Comparison of ENCODE assay signal across 11 mouse cellular contexts in genomic region chr9:107962916-107963315, GRCm38 (mm10). TPM values are rescaled to one million over a fixed set of nuclear protein-coding genes. Genes with fewer than 3 reads are reported as not detected.
A peak's percentile ranks its signal among the peaks of the same experiment; 100 is the strongest.
DNase-seq lines count a peak whose midpoint lies in the region; ATAC-seq lines count a peak whose summit lies in the region.
"Had no signal": no experiment of that assay in that cellular context is flagged by ENCODE, and none has a peak within 500 bp of the region (broad histone marks: within the 10 kb centered on the region; RNA-seq: fewer than 3 reads in every experiment).

No protein-coding gene starts in this region.

- no peak for ATAC-seq in heart, embryonic 11.5 days (replicated peaks; ENCODE audit: insufficient number of reproducible peaks, low FRiP score, low TSS enrichment)
- peak; percentile 34; the same call in 1 of the 2 replicates for ATAC-seq in intestine, embryonic 15.5 days
- no peak for ATAC-seq in intestine, embryonic 16.5 days

- H3K27me3 ChIP-seq in heart, embryonic 11.5 days (ENCODE audit: control insufficient read depth, insufficient read depth, low read length) = no peaks in the 10 kb centered on the region
- H3K27me3 ChIP-seq in intestine, embryonic 15.5 days (replicated peaks) = no peaks in the 10 kb centered on the region
- H3K27me3 ChIP-seq in intestine, embryonic 16.5 days (replicated peaks; ENCODE audit: control insufficient read depth, insufficient read depth, low read length) = no peaks in the 10 kb centered on the region
- H3K27me3 ChIP-seq in embryonic facial prominence, embryonic 10.5 days (replicated peaks; ENCODE audit: low read depth, poor library complexity, severe bottlenecking) = no peaks in the 10 kb centered on the region
- H3K27me3 ChIP-seq: embryonic facial prominence, embryonic 13.5 days; forebrain, embryonic 12.5 days; forebrain, embryonic 15.5 days; heart, embryonic 13.5 days had no signal

- H3K4me2 ChIP-seq in heart, embryonic 11.5 days = no peak overlapping the region
- no peak overlapping the region for H3K4me2 ChIP-seq in intestine, embryonic 15.5 days (replicated peaks)
- H3K4me2 ChIP-seq in intestine, embryonic 16.5 days (ENCODE audit: low read depth, low read length) = no peak overlapping the region
- H3K4me2 ChIP-seq: embryonic facial prominence, embryonic 13.5 days; forebrain, embryonic 12.5 days; forebrain, embryonic 15.5 days; heart, embryonic 13.5 days had no signal

- peaks cover 21% of the 10 kb centered on the region; the same call in 1 of the 2 replicates for H3K36me3 ChIP-seq in heart, embryonic 11.5 days (ENCODE audit: control insufficient read depth, insufficient read depth, low read length)
- peaks cover 18% of the 10 kb centered on the region for H3K36me3 ChIP-seq in intestine, embryonic 15.5 days
- H3K36me3 ChIP-seq in intestine, embryonic 16.5 days (ENCODE audit: control insufficient read depth, insufficient read depth, low read length) = no peaks in the 10 kb centered on the region
- H3K36me3 ChIP-seq in embryonic facial prominence, embryonic 10.5 days (replicated peaks) = peaks cover 99% of the 10 kb centered on the region
- H3K36me3 ChIP-seq: forebrain, embryonic 15.5 days had no signal

- peak; percentile 91 for DNase-seq in heart, adult 11 months
- DNase-seq in embryonic facial prominence, embryonic 10.5 days (ENCODE audit: low spot score) = no peak
- DNase-seq in B cell, adult 2 months = no peak

- H3K9me3 ChIP-seq in heart, embryonic 11.5 days (replicated peaks; ENCODE audit: control insufficient read depth, low read length) = no peaks in the 10 kb centered on the region
- H3K9me3 ChIP-seq in intestine, embryonic 15.5 days = no peaks in the 10 kb centered on the region
- no peaks in the 10 kb centered on the region for H3K9me3 ChIP-seq in intestine, embryonic 16.5 days (ENCODE audit: control insufficient read depth, low read length)
- no peaks in the 10 kb centered on the region for H3K9me3 ChIP-seq in embryonic facial prominence, embryonic 10.5 days
- H3K9me3 ChIP-seq: embryonic facial prominence, embryonic 13.5 days; forebrain, embryonic 12.5 days; forebrain, embryonic 15.5 days; heart, embryonic 13.5 days had no signal

- H3K4me1 ChIP-seq in heart, embryonic 11.5 days (ENCODE audit: control insufficient read depth, insufficient read depth, low read length) = peaks cover 8% of the 10 kb centered on the region; the same call in 1 of the 2 replicates
- no peaks in the 10 kb centered on the region for H3K4me1 ChIP-seq in intestine, embryonic 15.5 days (replicated peaks)
- H3K4me1 ChIP-seq in intestine, embryonic 16.5 days (ENCODE audit: control insufficient read depth, insufficient read depth, low read length) = peaks cover 3% of the 10 kb centered on the region; the same call in 1 of the 2 replicates
- H3K4me1 ChIP-seq in embryonic facial prominence, embryonic 10.5 days = 0 out of 2 replicates have a peak, but pooled peaks cover 4% of the 10 kb centered on the region
- H3K4me1 ChIP-seq: embryonic facial prominence, embryonic 13.5 days had no signal

- 89% methylated on average over 9 of the region's 9 CpGs for WGBS in heart, embryonic 11.5 days (ENCODE audit: insufficient replicate concordance)
- 92% methylated on average over 9 of the region's 9 CpGs for WGBS in intestine, embryonic 15.5 days
- 92% methylated on average over 9 of the region's 9 CpGs for WGBS in intestine, embryonic 16.5 days
- WGBS in embryonic facial prominence, embryonic 10.5 days = 93% methylated on average over 9 of the region's 9 CpGs

- H3K27ac ChIP-seq in heart, embryonic 11.5 days (ENCODE audit: low read depth, low read length) = no peak overlapping the region
- H3K27ac ChIP-seq in intestine, embryonic 15.5 days = no peak overlapping the region
- no peak overlapping the region for H3K27ac ChIP-seq in intestine, embryonic 16.5 days (ENCODE audit: low read length)
- 0 out of 2 replicates have a peak overlapping the region, but pooled peaks have one; percentile 7 for H3K27ac ChIP-seq in embryonic facial prominence, embryonic 10.5 days (replicated peaks)
- H3K27ac ChIP-seq: embryonic facial prominence, embryonic 13.5 days; heart, embryonic 13.5 days had no signal

- no peak overlapping the region for H3K9ac ChIP-seq in heart, embryonic 11.5 days (ENCODE audit: low read depth, low read length)
- H3K9ac ChIP-seq in intestine, embryonic 15.5 days = no peak overlapping the region
- no peak overlapping the region for H3K9ac ChIP-seq in intestine, embryonic 16.5 days (ENCODE audit: low read depth, low read length)
- H3K9ac ChIP-seq: embryonic facial prominence, embryonic 13.5 days; forebrain, embryonic 15.5 days; heart, embryonic 13.5 days had no signal

- no peak overlapping the region for H3K4me3 ChIP-seq in heart, embryonic 11.5 days (ENCODE audit: low read depth, low read length)
- H3K4me3 ChIP-seq in intestine, embryonic 15.5 days (replicated peaks) = no peak overlapping the region
- H3K4me3 ChIP-seq in intestine, embryonic 16.5 days (ENCODE audit: low read length) = no peak overlapping the region
- no peak overlapping the region for H3K4me3 ChIP-seq in embryonic facial prominence, embryonic 10.5 days
- H3K4me3 ChIP-seq: embryonic facial prominence, embryonic 13.5 days; erythroblast, embryonic 14.5 days; forebrain, embryonic 12.5 days; forebrain, embryonic 15.5 days; heart, embryonic 13.5 days had no signal

RNA-seq across cellular contexts. Expression of gene Uba7, which starts 12.4 kb away (rescaled TPM):
- polyA plus RNA-seq in heart, embryonic 11.5 days (2014; fragmentation: Nextera tagmentation; extraction: Ambion mirVana) = 43.9 and 47.8 TPM in 2 replicates
- polyA plus RNA-seq in intestine, embryonic 15.5 days (2015; fragmentation: Nextera tagmentation; extraction: Ambion mirVana) = 29.9 and 32.4 TPM in 2 replicates
- 32.8 and 35.5 TPM in 2 replicates for polyA plus RNA-seq in intestine, embryonic 16.5 days (2015; fragmentation: Nextera tagmentation; extraction: Ambion mirVana)
- 10.3 and 11.9 TPM in 2 replicates for polyA plus RNA-seq in embryonic facial prominence, embryonic 10.5 days (2016; fragmentation: Nextera tagmentation; extraction: Ambion mirVana)

RNA-seq across cellular contexts. Expression of gene Traip, which starts 13.0 kb away (rescaled TPM):
- polyA plus RNA-seq in heart, embryonic 11.5 days (2014; fragmentation: Nextera tagmentation; extraction: Ambion mirVana) = 14.5 and 16.7 TPM in 2 replicates
- polyA plus RNA-seq in intestine, embryonic 15.5 days (2015; fragmentation: Nextera tagmentation; extraction: Ambion mirVana) = 17.7 and 17.9 TPM in 2 replicates
- polyA plus RNA-seq in intestine, embryonic 16.5 days (2015; fragmentation: Nextera tagmentation; extraction: Ambion mirVana) = 12.4 and 17.0 TPM in 2 replicates
- 38.8 and 41.5 TPM in 2 replicates for polyA plus RNA-seq in embryonic facial prominence, embryonic 10.5 days (2016; fragmentation: Nextera tagmentation; extraction: Ambion mirVana)

RNA-seq across cellular contexts. Expression of gene Gm20661, which starts 19.9 kb away (rescaled TPM):
- 3.2 and 4.0 TPM in 2 replicates for polyA plus RNA-seq in heart, embryonic 11.5 days (2014; fragmentation: Nextera tagmentation; extraction: Ambion mirVana)
- polyA plus RNA-seq in intestine, embryonic 15.5 days (2015; fragmentation: Nextera tagmentation; extraction: Ambion mirVana) = 5.7 and 7.2 TPM in 2 replicates
- 4.5 and 5.0 TPM in 2 replicates for polyA plus RNA-seq in intestine, embryonic 16.5 days (2015; fragmentation: Nextera tagmentation; extraction: Ambion mirVana)
- polyA plus RNA-seq in embryonic facial prominence, embryonic 10.5 days (2016; fragmentation: Nextera tagmentation; extraction: Ambion mirVana) = 2.9 and 4.4 TPM in 2 replicates

RNA-seq across cellular contexts. Expression of gene Inka1, which starts 22.8 kb away (rescaled TPM):
- polyA plus RNA-seq in heart, embryonic 11.5 days (2014; fragmentation: Nextera tagmentation; extraction: Ambion mirVana) = 66.6 and 66.8 TPM in 2 replicates
- polyA plus RNA-seq in intestine, embryonic 15.5 days (2015; fragmentation: Nextera tagmentation; extraction: Ambion mirVana) = 40.3 and 41.8 TPM in 2 replicates
- 34.0 and 35.8 TPM in 2 replicates for polyA plus RNA-seq in intestine, embryonic 16.5 days (2015; fragmentation: Nextera tagmentation; extraction: Ambion mirVana)
- polyA plus RNA-seq in embryonic facial prominence, embryonic 10.5 days (2016; fragmentation: Nextera tagmentation; extraction: Ambion mirVana) = 99.3 and 112 TPM in 2 replicates

RNA-seq across cellular contexts. Expression of gene Camkv, which starts 27.4 kb away (rescaled TPM):
- polyA plus RNA-seq in heart, embryonic 11.5 days (2014; fragmentation: Nextera tagmentation; extraction: Ambion mirVana) = 0.46 and 0.70 TPM in 2 replicates
- polyA plus RNA-seq in intestine, embryonic 15.5 days (2015; fragmentation: Nextera tagmentation; extraction: Ambion mirVana) = 1.9 and 2.2 TPM in 2 replicates
- 1.3 and 1.7 TPM in 2 replicates for polyA plus RNA-seq in intestine, embryonic 16.5 days (2015; fragmentation: Nextera tagmentation; extraction: Ambion mirVana)
- polyA plus RNA-seq in embryonic facial prominence, embryonic 10.5 days (2016; fragmentation: Nextera tagmentation; extraction: Ambion mirVana) = 7.6 and 7.9 TPM in 2 replicates
